Comparison of ENCODE assay signal across 9 mouse cellular contexts in the genomic region with DNA sequence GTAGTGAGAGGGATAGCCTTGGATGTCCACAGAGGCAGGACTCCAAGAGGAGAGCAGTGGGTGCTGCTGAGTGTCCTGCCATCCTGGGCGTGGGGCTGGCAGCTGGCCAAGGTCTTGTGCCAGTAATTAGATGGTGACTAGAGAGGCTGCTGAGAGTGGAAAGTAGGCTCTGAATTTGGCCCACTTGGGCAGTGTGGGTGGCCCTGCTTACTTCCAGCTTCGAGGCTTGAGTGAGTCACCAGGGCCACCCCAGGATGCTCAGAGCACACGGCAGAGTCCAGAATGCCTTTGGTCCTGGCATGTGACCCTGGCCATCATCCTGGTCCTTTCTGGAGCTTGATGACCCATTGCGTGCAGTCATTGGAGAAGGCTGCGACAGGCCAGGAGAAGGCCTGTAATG. TPM values are rescaled to one million over a fixed set of nuclear protein-coding genes. Genes with fewer than 3 reads are reported as not detected.
DNase-seq lines count a peak whose midpoint lies in the region; ATAC-seq and TF ChIP-seq lines count a peak whose summit lies in the region.
"Had no signal": no experiment of that assay in that cellular context is flagged by ENCODE, and none has a peak within 500 bp of the region (broad histone marks: within the 10 kb centered on the region; RNA-seq: fewer than 3 reads in every experiment).

No protein-coding gene starts in this region.

- H3K36me3 ChIP-seq in embryonic facial prominence, embryonic 10.5 days (replicated peaks): no peaks in the 10 kb centered on the region
- no peaks in the 10 kb centered on the region for H3K36me3 ChIP-seq in stomach, postnatal 0 days (ENCODE audit: control insufficient read depth, insufficient read depth, low read length)
- no peaks in the 10 kb centered on the region for H3K36me3 ChIP-seq in hindbrain, embryonic 11.5 days (ENCODE audit: control insufficient read depth, insufficient read depth, low read length)
- no peaks in the 10 kb centered on the region for H3K36me3 ChIP-seq in forebrain, embryonic 15.5 days

- no peak overlapping the region for H3K4me2 ChIP-seq in stomach, postnatal 0 days (replicated peaks; ENCODE audit: low read depth)
- H3K4me2 ChIP-seq in hindbrain, embryonic 11.5 days (replicated peaks; ENCODE audit: low read depth, low read length): no peak overlapping the region
- H3K4me2 ChIP-seq in forebrain, embryonic 15.5 days (replicated peaks): no peak overlapping the region

- H3K4me3 ChIP-seq in embryonic facial prominence, embryonic 10.5 days: no peak overlapping the region
- no peak overlapping the region for H3K4me3 ChIP-seq in stomach, postnatal 0 days (ENCODE audit: low read depth, low read length)
- no peak overlapping the region for H3K4me3 ChIP-seq in hindbrain, embryonic 11.5 days (ENCODE audit: low read depth, low read length)
- H3K4me3 ChIP-seq in forebrain, embryonic 15.5 days: no peak overlapping the region

- H3K9me3 ChIP-seq in embryonic facial prominence, embryonic 10.5 days: no peaks in the 10 kb centered on the region
- no peaks in the 10 kb centered on the region for H3K9me3 ChIP-seq in stomach, postnatal 0 days (ENCODE audit: control insufficient read depth, low read length)
- no peaks in the 10 kb centered on the region for H3K9me3 ChIP-seq in hindbrain, embryonic 11.5 days (ENCODE audit: control insufficient read depth, low read length)
- H3K9me3 ChIP-seq in forebrain, embryonic 15.5 days: no peaks in the 10 kb centered on the region

- WGBS in embryonic facial prominence, embryonic 10.5 days: 83% methylated on average over 5 of the region's 5 CpGs
- WGBS in stomach, postnatal 0 days: 55% methylated on average over 5 of the region's 5 CpGs
- 73% methylated on average over 5 of the region's 5 CpGs for WGBS in hindbrain, embryonic 11.5 days
- WGBS in forebrain, embryonic 15.5 days: 63% methylated on average over 5 of the region's 5 CpGs

- peak overlapping the region; percentile 48; the same call in 1 of the 2 replicates for H3K27ac ChIP-seq in embryonic facial prominence, embryonic 10.5 days (replicated peaks)
- H3K27ac ChIP-seq in stomach, postnatal 0 days (replicated peaks): peak overlapping the region; percentile 58
- no peak overlapping the region for H3K27ac ChIP-seq in hindbrain, embryonic 11.5 days (ENCODE audit: low read depth, low read length)
- H3K27ac ChIP-seq in forebrain, embryonic 15.5 days (replicated peaks): no peak overlapping the region

- H3K9ac ChIP-seq in stomach, postnatal 0 days (ENCODE audit: low read length): 0 out of 2 replicates have a peak overlapping the region, but pooled peaks have one; percentile 18
- H3K9ac ChIP-seq in hindbrain, embryonic 11.5 days (ENCODE audit: low read depth, low read length): no peak overlapping the region
- no peak overlapping the region for H3K9ac ChIP-seq in forebrain, embryonic 15.5 days (replicated peaks)

- peaks cover 66% of the 10 kb centered on the region for H3K4me1 ChIP-seq in embryonic facial prominence, embryonic 10.5 days
- peaks cover 26% of the 10 kb centered on the region for H3K4me1 ChIP-seq in stomach, postnatal 0 days (replicated peaks; ENCODE audit: control insufficient read depth, insufficient read depth)
- no peaks in the 10 kb centered on the region for H3K4me1 ChIP-seq in hindbrain, embryonic 11.5 days (replicated peaks; ENCODE audit: control insufficient read depth, insufficient read depth, low read length)
- peaks cover 11% of the 10 kb centered on the region; the same call in 1 of the 2 replicates for H3K4me1 ChIP-seq in forebrain, embryonic 15.5 days

- DNase-seq in urinary bladder, postnatal 14 days (ENCODE audit: low spot score): peak; percentile 48
- DNase-seq in urinary bladder, adult 2 months (ENCODE audit: low spot score): no peak
- DNase-seq in embryonic facial prominence, embryonic 10.5 days (ENCODE audit: low spot score): no peak
- peak; percentile 50 to 78 for DNase-seq in kidney, postnatal 36 days
- no peak for DNase-seq in stomach, postnatal 0 days (ENCODE audit: low spot score)
- no peak for DNase-seq in hindbrain, embryonic 11.5 days (ENCODE audit: low spot score)
- DNase-seq in layer of hippocampus, adult 18-20 months (ENCODE audit: low spot score in 2 of 2): no peak

- TF ChIP-seq EP300 in stomach, postnatal 0 days (optimal IDR thresholded peaks at IDR 0.05): no peak

- no peak for TF ChIP-seq CTCF in stomach, postnatal 0 days (IDR thresholded peaks at IDR 0.05; ENCODE audit: low read depth)

- ATAC-seq in stomach, postnatal 0 days (ENCODE audit: low FRiP score, low TSS enrichment): 0 out of 2 replicates have a peak, but pooled peaks have one; percentile 11
- ATAC-seq in hindbrain, embryonic 11.5 days (ENCODE audit: low FRiP score): no peak
- no peak for ATAC-seq in forebrain, embryonic 15.5 days (replicated peaks)
- ATAC-seq: forebrain, embryonic 16.5 days had no signal

- H3K27me3 ChIP-seq in embryonic facial prominence, embryonic 10.5 days (replicated peaks; ENCODE audit: low read depth, poor library complexity, severe bottlenecking): no peaks in the 10 kb centered on the region
- H3K27me3 ChIP-seq in stomach, postnatal 0 days (ENCODE audit: control insufficient read depth, insufficient read depth, low read length): no peaks in the 10 kb centered on the region
- no peaks in the 10 kb centered on the region for H3K27me3 ChIP-seq in hindbrain, embryonic 11.5 days (ENCODE audit: control insufficient read depth, insufficient read depth, low read length)
- no peaks in the 10 kb centered on the region for H3K27me3 ChIP-seq in forebrain, embryonic 15.5 days

RNA-seq across cellular contexts. Expression of gene Parva, which starts 31.1 kb away (rescaled TPM):
- polyA plus RNA-seq in urinary bladder, adult 2 months (2012; rRNA removed): 140 and 183 TPM in 2 replicates
- 62.7 and 70.3 TPM in 2 replicates for polyA plus RNA-seq in embryonic facial prominence, embryonic 10.5 days (2016; fragmentation: Nextera tagmentation; extraction: Ambion mirVana)
- polyA plus RNA-seq in stomach, postnatal 0 days (2015; fragmentation: Nextera tagmentation; extraction: Ambion mirVana): 69.5 and 72.3 TPM in 2 replicates
- 47.2 TPM in 2 replicates for polyA plus RNA-seq in hindbrain, embryonic 11.5 days (2014; fragmentation: Nextera tagmentation; extraction: Ambion mirVana)
- 21.0 and 22.2 TPM in 2 replicates for polyA plus RNA-seq in forebrain, embryonic 15.5 days (2015; fragmentation: Nextera tagmentation; extraction: Ambion mirVana)
- 10 to 100 TPM; 47.0 to 49.7 TPM for total RNA-seq in layer of hippocampus, adult 18-20 months (2021)

Comparison
In these comparisons a context has a peak if more than half of its experiments do, and no peak if none do; other contexts are left out.
1. DNase-seq: peak in urinary bladder, postnatal 14 days (single experiment) and kidney, postnatal 36 days (2 of 2); none in urinary bladder, adult 2 months (single experiment), embryonic facial prominence, embryonic 10.5 days (single experiment), stomach, postnatal 0 days (single experiment), hindbrain, embryonic 11.5 days (single experiment) and layer of hippocampus, adult 18-20 months (0 of 2).
2. H3K27ac ChIP-seq: peak in embryonic facial prominence, embryonic 10.5 days (single experiment) and stomach, postnatal 0 days (single experiment); none in hindbrain, embryonic 11.5 days (single experiment) and forebrain, embryonic 15.5 days (single experiment).